Mouse (Mus musculus): ENCODE data around the gene Stk38l. TPM values are rescaled to one million over a fixed set of nuclear protein-coding genes. Genes with fewer than 3 reads are reported as not detected.

Gene Stk38l
- total and polyA plus RNA-seq, 2 experiments from 2014 or later, result 5.0 to 12.3 TPM

GRCm38 (mm10) chr6:146705631-146706030, 19.2 kb upstream of the Stk38l start:
- DNase-seq (ENCODE audit: low spot score) (no peak), ATAC-seq (no peak)
- Histone ChIP-seq H3K4me1 (ENCODE audit: insufficient read depth, low read length) (no peaks in the 10 kb centered on the region), H3K4me3 (ENCODE audit: low read length) (no peak overlapping the region), H3K27me3 (ENCODE audit: insufficient read depth, low read length) (no peaks in the 10 kb centered on the region), H3K4me2 (ENCODE audit: low read depth, low read length) (no peak overlapping the region), H3K27ac (no peak overlapping the region), H3K9ac (replicated peaks; ENCODE audit: low read length) (no peak overlapping the region), H3K9me3 (ENCODE audit: low read length) (no peaks in the 10 kb centered on the region), H3K36me3 (ENCODE audit: insufficient read depth, low read length) (no peaks in the 10 kb centered on the region)
- WGBS, result 93% methylated on average over 1 of the region's 1 CpGs
- no peak for TF ChIP-seq CTCF (IDR thresholded peaks at IDR 0.05; ENCODE audit: low read depth)

GRCm38 (mm10) chr6:146719606-146720005, 5.2 kb upstream of the Stk38l start:
- Histone ChIP-seq H3K4me1 (ENCODE audit: insufficient read depth, low read length) (no peaks in the 10 kb centered on the region), H3K4me2 (ENCODE audit: low read depth, low read length) (no peak overlapping the region), H3K9ac (replicated peaks; ENCODE audit: low read length) (no peak overlapping the region), H3K27me3 (ENCODE audit: insufficient read depth, low read length) (no peaks in the 10 kb centered on the region), H3K36me3 (ENCODE audit: insufficient read depth, low read length) (no peaks in the 10 kb centered on the region), H3K9me3 (ENCODE audit: low read length) (no peaks in the 10 kb centered on the region), H3K27ac (no peak overlapping the region), H3K4me3 (ENCODE audit: low read length) (no peak overlapping the region)
- WGBS, result 89% methylated on average over 1 of the region's 1 CpGs
- DNase-seq (ENCODE audit: low spot score) (no peak), ATAC-seq (no peak)
- no peak for TF ChIP-seq CTCF (IDR thresholded peaks at IDR 0.05; ENCODE audit: low read depth)

GRCm38 (mm10) chr6:146723805-146724204, 990 bp upstream of the Stk38l start:
- DNase-seq (ENCODE audit: low spot score) (no peak), ATAC-seq (no peak)

GRCm38 (mm10) chr6:146725384-146725791, 593 bp downstream of the Stk38l start:
- Histone ChIP-seq H3K27me3 (ENCODE audit: insufficient read depth, low read length) (no peaks in the 10 kb centered on the region), H3K9ac (replicated peaks; ENCODE audit: low read length) (peak overlapping the region; percentile 76), H3K4me1 (ENCODE audit: insufficient read depth, low read length) (peaks cover 6% of the 10 kb centered on the region; the same call in 1 of the 2 replicates), H3K9me3 (ENCODE audit: low read length) (no peaks in the 10 kb centered on the region), H3K27ac (peak overlapping the region; percentile 85), H3K4me3 (ENCODE audit: low read length) (peak overlapping the region; percentile 81), H3K36me3 (ENCODE audit: insufficient read depth, low read length) (no peaks in the 10 kb centered on the region), H3K4me2 (ENCODE audit: low read depth, low read length) (peak overlapping the region; percentile 74)
- ATAC-seq (peak; percentile 10), DNase-seq (ENCODE audit: low spot score) (peak; percentile 45)
- no peak for TF ChIP-seq CTCF (IDR thresholded peaks at IDR 0.05; ENCODE audit: low read depth)
- 1% methylated on average over 30 of the region's 30 CpGs for WGBS

More at GRCm38 (mm10) chr6:146723805-146724204, 990 bp upstream of the Stk38l start:
- Histone ChIP-seq H3K4me3 (ENCODE audit: low read length) (no peak overlapping the region), H3K4me1 (ENCODE audit: insufficient read depth, low read length) (peaks cover 6% of the 10 kb centered on the region; the same call in 1 of the 2 replicates), H3K9ac (replicated peaks; ENCODE audit: low read length) (no peak overlapping the region), H3K4me2 (ENCODE audit: low read depth, low read length) (no peak overlapping the region), H3K27me3 (ENCODE audit: insufficient read depth, low read length) (no peaks in the 10 kb centered on the region), H3K27ac (peak overlapping the region; percentile 85; the same call in 1 of the 2 replicates), H3K9me3 (ENCODE audit: low read length) (no peaks in the 10 kb centered on the region), H3K36me3 (ENCODE audit: insufficient read depth, low read length) (no peaks in the 10 kb centered on the region)
- WGBS, result 93% methylated on average over 3 of the region's 3 CpGs
- TF ChIP-seq CTCF (IDR thresholded peaks at IDR 0.05; ENCODE audit: low read depth), result no peak

- H3K36me3 ChIP-seq (ENCODE audit: insufficient read depth, low read length), result no peaks in the 10 kb centered on the region
- no peaks in the 10 kb centered on the region for H3K27me3 ChIP-seq (ENCODE audit: insufficient read depth, low read length)
- ATAC-seq (no peak), DNase-seq (ENCODE audit: low spot score) (no peak)
- H3K27ac ChIP-seq, result no peak overlapping the region
- H3K4me1 ChIP-seq (ENCODE audit: insufficient read depth, low read length), result 0 out of 2 replicates have a peak, but pooled peaks cover 5% of the 10 kb centered on the region
- H3K9me3 ChIP-seq (ENCODE audit: low read length), result no peaks in the 10 kb centered on the region
- no peak overlapping the region for H3K4me3 ChIP-seq (ENCODE audit: low read length)
- H3K4me2 ChIP-seq (ENCODE audit: low read depth, low read length), result no peak overlapping the region
- no peak for TF ChIP-seq CTCF (IDR thresholded peaks at IDR 0.05; ENCODE audit: low read depth)
- 80% methylated on average over 1 of the region's 1 CpGs for WGBS
- no peak overlapping the region for H3K9ac ChIP-seq (replicated peaks; ENCODE audit: low read length)
Measured at GRCm38 (mm10) chr6:146731031-146731430, 6.2 kb downstream of the Stk38l start.

GRCm38 (mm10) chr6:146731692-146732091, 6.9 kb downstream of the Stk38l start:
- Histone ChIP-seq H3K36me3 (ENCODE audit: insufficient read depth, low read length) (no peaks in the 10 kb centered on the region), H3K4me2 (ENCODE audit: low read depth, low read length) (no peak overlapping the region), H3K9me3 (ENCODE audit: low read length) (no peaks in the 10 kb centered on the region), H3K4me3 (ENCODE audit: low read length) (no peak overlapping the region), H3K27ac (peak overlapping the region; percentile 15; the same call in 1 of the 2 replicates), H3K9ac (replicated peaks; ENCODE audit: low read length) (0 out of 2 replicates have a peak overlapping the region, but pooled peaks have one; percentile 5), H3K4me1 (ENCODE audit: insufficient read depth, low read length) (0 out of 2 replicates have a peak, but pooled peaks cover 4% of the 10 kb centered on the region), H3K27me3 (ENCODE audit: insufficient read depth, low read length) (no peaks in the 10 kb centered on the region)
- TF ChIP-seq CTCF (IDR thresholded peaks at IDR 0.05; ENCODE audit: low read depth), result no peak
- DNase-seq (ENCODE audit: low spot score) (no peak), ATAC-seq (no peak)
- WGBS, result 32% methylated on average over 2 of the region's 2 CpGs

- Histone ChIP-seq H3K9ac (replicated peaks; ENCODE audit: low read length) (0 out of 2 replicates have a peak overlapping the region, but pooled peaks have one; percentile 5), H3K27ac (peak overlapping the region; percentile 15; the same call in 1 of the 2 replicates), H3K9me3 (ENCODE audit: low read length) (no peaks in the 10 kb centered on the region), H3K4me3 (ENCODE audit: low read length) (no peak overlapping the region), H3K4me2 (ENCODE audit: low read depth, low read length) (no peak overlapping the region), H3K36me3 (ENCODE audit: insufficient read depth, low read length) (no peaks in the 10 kb centered on the region), H3K4me1 (ENCODE audit: insufficient read depth, low read length) (0 out of 2 replicates have a peak, but pooled peaks cover 4% of the 10 kb centered on the region), H3K27me3 (ENCODE audit: insufficient read depth, low read length) (no peaks in the 10 kb centered on the region)
- no peak for TF ChIP-seq CTCF (IDR thresholded peaks at IDR 0.05; ENCODE audit: low read depth)
- ATAC-seq (no peak), DNase-seq (ENCODE audit: low spot score) (no peak)
- WGBS, result 71% methylated on average over 3 of the region's 3 CpGs
Measured at GRCm38 (mm10) chr6:146732232-146732631, 7.4 kb downstream of the Stk38l start.
